Mouse (Mus musculus) gastrocnemius, adult 18-20 months (tissue): Measurements from ENCODE around the gene Prpf31. TPM values are rescaled to one million over a fixed set of nuclear protein-coding genes. Genes with fewer than 3 reads are reported as not detected.
A peak's percentile ranks its signal among the peaks of the same experiment; 100 is the strongest.
"Not testable (repeated sequence)": the region's sequence is repeated elsewhere in the genome, so short reads cannot be mapped to it uniquely, and the experiment has no call there.

ENCODE experiments used
- DNase-seq: peaks from one replicate; pipeline ENCODE4 v3.0.0; 2021; ENCODE audit warnings: low spot score
- long read RNA-seq, 2 experiments: library from polyadenylated mRNA; stranded (forward); transcript quantifications; one replicate each; pipeline ENCODE4 v2.0.0; 2021
- total RNA-seq, 2 experiments: library from RNA; stranded (reverse); gene quantifications; 2 replicates each; pipeline ENCODE4 v1.2.3; 2021

Gene Prpf31
- total RNA-seq, result 10 to 100 TPM; 21.9 to 22.1 TPM
- long read RNA-seq, experiment 1, transcript Prpf31-205 (3 exons, 827 nt), result minor isoform, 6 of 38 reads
- long read RNA-seq, experiment 1, transcript Prpf31-201 (14 exons, 3,144 nt), result major isoform, 25 of 38 reads
- long read RNA-seq, experiment 1, partial matches to known transcripts, result 5 of 38 reads
- long read RNA-seq, experiment 1, other reads (novel, unspliced or antisense), result 2 of 38 reads
- long read RNA-seq, experiment 2, transcript Prpf31-201 (14 exons, 3,144 nt), result major isoform, 22 of 28 reads
- long read RNA-seq, experiment 2, partial matches to known transcripts, result 5 of 28 reads
- long read RNA-seq, experiment 2, other reads (novel, unspliced or antisense), result 0 of 28 reads

DNA sequence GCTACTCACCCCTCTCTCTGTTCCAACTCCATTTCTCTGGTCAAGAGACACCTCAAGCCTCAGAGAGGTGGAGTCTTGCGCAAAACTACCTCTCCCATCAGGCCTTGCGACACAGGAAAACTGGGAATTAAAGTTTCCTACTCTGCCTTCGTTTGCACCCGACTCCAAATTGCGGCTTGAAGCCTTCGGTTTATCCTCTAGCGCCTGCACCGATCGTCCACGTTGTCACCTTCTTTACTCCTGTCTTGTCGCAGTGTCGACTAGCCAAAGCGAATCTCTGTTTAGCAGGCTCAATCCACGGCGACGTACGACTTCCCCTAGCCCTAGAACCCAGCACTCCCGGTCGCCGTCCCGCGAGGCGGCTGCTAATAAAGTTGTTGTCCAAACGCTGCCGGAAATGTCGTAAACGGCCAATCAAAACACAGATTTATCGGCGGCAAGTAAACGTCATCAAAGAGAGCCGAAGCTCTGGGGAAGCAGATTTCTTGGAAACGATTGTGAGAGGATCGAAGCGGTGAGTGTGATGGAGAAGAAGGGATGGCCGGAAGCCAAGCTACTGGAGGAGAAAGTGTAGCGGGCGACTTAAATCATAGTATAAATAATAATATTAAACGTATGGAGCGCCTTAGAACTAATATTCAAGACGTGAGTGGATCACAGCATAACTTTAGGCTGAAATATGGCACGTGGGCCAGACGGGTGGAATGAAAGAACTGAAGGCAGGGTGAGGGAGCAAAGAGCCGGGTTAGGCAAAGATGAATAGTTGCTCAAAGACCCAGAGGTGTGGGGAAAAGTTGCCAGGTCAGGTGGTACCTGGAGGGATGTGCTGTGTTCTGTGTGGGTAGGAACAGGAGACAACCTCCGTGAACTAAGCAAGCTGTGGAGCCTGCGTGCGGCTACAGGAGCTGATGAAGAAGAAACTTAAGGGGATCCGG, at the start of gene Prpf31, which contains the start of gene Tfpt:
Gene Prpf31 (plus strand): TSS at position 443 of the 935 bp plus-strand sequence.
Gene Tfpt (minus strand): TSS at position 387 of the 935 bp plus-strand sequence.
- peak; percentile 95 for DNase-seq

DNA sequence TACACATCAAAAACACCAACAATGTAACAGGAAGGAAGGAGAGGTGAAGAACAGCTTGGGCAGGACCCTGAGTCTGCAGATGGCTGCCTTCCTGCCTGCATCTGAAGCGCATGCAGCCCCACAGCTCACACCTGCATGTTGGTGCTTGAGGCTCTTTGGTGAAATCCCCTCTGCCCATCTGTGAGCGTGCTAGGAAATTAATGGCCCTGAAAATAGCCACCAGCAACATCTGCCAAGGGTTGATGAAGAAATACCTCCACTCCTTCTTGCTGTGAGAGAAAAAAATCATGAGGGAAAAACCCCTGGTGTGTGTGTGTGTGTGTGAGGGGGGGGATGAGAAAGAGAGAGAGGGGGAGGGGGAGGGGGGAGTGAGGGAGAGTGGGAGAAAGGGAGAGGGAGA, 49.8 kb upstream of the Prpf31 start:
- DNase-seq, result no peak

DNA sequence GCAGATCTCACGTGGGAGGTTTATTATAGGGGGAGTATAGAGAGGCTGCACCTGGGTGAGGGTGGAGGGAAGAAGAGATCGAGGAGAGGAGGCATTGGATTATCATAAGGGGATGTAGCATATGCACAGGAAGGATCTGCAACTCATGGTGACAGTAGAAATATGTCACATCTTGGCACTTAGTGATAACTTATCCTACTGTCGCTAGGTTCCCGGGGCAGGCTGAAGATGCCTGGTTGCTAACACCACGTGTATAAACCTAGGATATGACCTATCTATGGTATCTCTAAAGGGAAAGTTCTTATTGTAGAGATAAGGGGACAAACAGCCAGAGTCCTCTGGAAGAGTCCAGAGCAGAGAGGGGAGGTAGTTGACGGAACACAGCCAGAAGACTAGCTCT, 44.0 kb upstream of the Prpf31 start:
- no peak for DNase-seq

DNA sequence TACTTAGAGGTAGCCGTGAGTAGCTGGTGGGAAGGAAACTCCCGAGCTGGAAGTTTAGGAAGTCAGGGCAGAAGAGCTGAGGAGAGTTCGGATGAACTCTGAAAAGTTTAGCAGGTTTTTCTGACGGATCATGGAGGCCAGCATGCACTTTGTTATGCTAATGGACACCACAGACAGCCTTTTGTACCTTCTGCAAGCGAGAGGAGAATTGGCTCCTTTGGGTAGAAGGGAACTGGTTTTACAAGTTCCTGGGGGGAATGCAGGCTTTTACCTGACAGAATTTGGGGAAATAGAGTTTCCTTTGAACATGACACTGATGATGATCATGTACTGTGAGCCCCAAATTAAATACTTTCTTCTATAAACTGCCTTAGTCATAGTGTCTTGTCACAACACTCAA, 43.5 kb upstream of the Prpf31 start:
- no peak for DNase-seq

DNA sequence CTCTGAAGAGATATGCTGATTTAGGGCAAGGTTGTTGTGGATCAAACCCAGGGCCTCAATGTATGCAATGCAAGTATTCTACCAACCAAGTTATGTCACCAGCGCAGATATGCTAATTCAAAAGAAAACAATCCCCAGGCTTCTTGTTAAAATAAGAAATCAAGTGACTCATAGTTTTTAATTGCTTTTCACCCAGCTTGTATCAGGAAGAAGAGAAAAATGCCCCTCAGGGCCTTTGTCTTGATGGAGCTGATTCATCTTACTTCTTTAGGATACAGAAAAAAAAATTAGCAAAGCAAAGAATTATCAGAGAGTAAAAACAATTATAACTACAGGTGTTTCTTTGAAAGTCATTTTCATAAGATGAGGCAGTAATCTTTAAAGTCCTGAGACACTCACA, 42.5 kb upstream of the Prpf31 start:
- DNase-seq, result no peak

DNA sequence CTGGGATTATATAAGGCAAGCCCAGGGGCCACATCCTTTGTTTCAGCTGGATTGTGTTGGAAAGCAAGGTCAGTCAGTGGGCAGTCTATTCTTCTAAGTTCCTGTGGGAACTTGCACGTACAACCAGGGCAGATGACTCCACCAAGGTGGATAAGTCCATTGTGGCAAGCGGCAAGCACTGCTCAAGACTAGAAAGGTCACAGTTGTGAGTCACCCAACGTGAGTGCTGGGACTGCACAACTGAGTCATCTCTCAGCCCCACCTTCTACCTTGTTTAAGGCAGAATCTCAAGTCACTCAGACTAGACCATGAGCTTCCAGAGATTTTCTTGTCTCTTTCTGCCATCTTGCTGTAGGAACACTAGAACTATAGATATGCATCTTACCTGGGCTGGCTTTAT, 39.2 kb upstream of the Prpf31 start:
- DNase-seq, result no peak

DNA sequence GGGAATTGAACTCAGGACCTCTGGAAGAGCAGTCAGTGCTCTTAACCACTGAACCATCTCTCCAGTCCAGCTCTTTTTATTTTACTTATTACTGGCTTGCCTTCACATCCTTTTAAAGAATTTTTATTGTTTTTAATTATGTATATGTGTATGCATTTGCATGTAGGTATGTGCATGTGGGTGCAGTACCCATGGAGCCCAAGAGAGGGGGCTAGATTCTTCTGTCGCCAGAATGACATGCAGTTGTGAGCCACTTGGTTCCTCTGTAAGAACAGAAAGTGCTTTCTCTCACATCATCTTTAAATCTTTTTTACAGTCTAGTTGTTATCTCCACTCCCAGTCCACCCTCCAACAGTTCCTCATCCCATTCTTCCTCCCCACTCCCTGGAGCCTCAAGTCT, 38.3 kb upstream of the Prpf31 start:
- no peak for DNase-seq

DNA sequence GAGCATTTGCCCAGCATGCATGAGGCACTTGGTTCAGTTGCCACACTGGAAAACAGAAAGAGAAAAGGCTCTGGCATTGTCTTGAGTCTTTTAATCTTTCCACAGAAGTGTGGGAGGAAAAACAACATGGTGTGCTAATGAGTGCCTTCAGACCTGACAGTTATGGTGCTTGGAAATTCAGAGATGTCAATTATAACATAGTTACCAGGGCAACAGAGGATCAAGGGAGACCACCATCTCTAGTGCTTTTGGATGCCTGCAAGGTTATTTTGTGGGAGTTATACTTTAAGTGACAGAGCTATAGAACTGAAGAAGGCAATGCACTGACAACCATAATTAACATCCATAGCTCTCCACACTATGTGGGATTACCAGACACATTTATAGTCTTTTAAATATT, 35.9 kb upstream of the Prpf31 start:
- DNase-seq, result no peak

DNA sequence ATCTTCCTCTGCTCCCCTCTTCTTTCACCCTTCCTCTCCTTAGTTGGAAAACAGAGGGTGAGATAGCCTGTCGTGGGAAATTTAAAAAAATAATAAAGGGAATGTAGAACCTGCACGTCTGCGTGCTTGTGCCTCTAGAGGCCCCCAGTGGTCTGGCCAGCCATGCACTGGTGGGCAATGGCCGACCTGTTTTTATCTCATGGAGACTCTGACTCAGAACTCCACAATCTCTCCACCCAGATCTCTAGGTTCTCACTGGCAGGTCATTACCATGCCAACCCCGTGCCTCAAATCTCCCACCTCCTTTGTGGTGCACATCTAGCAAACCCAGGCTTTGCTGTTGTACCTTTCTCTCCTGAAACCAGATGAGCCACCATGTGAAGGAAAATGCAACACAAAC, 35.1 kb upstream of the Prpf31 start:
- no peak for DNase-seq

DNA sequence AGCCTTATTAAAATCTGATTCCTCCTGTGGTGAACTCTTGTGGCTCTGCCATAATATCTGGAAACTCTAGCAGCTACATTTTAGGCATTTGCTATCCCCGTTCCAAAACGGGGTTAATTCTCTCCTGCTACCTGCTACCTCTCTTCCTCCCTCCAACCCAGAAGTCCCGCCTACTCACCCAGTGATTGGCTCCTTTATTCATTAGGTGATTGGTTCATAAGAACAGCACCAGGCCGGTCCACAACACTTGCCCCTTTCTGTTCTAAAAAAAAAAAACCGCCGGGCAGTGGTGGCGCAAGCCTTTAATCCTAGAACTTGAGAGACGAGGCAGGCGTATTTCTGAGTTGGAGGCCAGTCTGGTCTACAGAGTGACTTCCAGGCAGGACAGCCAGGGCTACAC, 34.6 kb upstream of the Prpf31 start:
- DNase-seq, result no peak

DNA sequence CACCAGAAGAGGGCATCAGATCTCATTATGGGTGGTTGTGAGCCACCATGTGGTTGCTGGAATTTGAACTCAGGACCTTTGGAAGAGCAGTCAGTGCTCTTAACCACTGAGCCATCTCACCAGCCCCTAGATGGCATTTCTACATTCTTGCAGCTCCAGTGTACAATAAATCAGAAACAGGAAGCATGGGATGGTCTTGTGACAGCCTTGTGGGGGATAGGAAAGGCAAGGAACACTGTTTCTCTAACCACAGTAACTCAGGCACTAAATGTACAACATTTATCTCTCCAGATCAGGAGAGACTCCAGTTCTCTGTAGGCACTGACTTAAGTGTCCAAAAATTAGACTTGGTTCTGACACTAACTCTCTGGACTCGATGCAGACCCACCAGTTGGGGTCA, 32.0 kb upstream of the Prpf31 start:
- not testable (repeated sequence) for DNase-seq

DNA sequence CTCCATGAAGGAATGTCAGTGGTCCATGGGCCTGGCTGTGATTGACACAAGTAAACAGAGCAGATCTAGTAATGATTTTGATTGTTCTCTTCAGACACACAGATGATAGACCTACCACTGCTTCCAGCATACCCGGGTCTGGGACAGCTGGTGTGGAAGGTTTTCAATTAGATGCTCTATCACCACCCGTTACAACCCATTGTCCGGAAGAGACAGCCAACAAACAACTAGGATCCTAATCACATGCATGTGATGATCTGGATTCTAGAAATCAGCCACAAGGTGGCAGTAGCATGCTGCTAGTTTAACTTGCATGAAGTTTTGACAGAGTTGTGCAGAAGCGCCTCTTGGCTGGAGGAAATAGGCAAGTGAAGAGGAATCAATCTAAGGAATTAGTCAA, 28.7 kb upstream of the Prpf31 start:
- DNase-seq, result peak; percentile 52

DNA sequence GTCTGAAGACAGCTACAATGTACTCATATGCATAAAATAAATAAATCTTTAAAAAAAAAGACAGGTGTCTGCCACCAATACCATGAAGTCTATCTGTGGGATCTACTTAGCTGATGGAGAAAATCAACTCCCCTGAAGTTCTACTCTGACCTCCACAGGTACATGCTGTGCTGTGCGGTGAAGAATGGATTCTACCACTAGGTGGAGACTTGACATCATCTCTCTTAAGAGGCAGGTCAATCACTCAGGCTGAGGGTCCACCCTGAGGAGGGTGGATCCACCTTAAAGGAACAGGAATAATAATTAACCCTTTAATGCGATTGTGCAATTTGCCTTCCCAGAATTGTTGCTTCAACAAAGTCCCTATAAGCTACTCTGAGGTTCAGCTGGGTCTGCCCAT, 23.0 kb upstream of the Prpf31 start:
- no peak for DNase-seq

DNA sequence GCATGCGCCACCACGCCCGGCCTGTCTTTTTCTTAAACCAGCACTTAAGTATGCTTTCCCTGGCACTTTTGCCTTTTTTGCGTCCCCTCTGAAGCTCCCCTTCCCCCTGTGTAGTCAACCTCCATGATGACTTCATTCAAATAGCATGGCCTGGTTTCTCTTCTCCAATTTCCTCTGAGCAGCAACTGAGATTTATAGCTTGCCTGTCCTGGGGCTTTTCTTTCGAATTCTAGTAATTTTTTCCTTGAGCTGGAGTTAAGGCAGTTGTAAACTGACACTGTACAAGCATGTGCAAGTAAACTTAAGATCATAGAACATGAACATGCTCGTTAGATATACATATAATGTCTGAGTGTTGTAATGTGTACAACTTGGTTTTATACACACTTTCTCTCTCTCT, 22.4 kb upstream of the Prpf31 start:
- no peak for DNase-seq

DNA sequence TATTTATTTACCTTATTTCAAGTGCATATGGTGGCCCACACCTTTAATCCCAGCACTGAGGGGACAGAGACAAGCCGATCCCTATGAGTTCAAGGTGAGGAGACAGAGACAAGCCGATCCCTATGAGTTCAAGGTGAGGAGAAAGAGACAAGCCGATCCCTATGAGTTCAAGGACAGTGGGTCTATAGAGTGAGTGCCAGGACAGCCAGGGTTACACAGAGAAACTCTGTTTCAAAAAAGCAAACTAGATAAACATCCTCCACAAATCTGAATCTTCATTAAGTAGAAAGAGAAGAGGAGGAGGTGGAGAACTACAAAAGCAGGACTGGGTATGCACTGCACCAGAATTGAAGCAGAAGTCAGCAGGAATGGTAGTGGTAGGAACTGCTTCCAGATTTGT, 21.1 kb upstream of the Prpf31 start:
- DNase-seq, result no peak

DNA sequence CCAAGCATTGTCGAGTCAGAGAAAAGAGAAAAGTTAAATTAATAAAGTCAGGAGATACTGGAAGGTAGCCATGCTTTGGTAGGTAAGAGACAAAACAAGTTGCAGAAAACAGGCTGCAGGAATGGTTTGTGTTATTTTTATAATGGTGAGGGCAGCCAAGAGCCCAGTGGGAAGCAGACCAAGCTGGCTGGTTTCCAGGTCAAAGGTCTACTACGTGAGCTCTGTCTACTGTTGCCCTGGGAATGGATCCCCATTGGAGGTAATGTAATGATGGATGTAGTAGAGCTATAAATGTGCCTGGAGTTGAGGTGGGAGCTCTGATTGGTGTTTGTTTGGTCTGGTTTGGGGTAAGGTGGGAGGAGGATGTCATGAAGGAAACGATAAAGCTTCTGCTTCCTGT, 20.7 kb upstream of the Prpf31 start:
- DNase-seq, result peak; percentile 50

DNA sequence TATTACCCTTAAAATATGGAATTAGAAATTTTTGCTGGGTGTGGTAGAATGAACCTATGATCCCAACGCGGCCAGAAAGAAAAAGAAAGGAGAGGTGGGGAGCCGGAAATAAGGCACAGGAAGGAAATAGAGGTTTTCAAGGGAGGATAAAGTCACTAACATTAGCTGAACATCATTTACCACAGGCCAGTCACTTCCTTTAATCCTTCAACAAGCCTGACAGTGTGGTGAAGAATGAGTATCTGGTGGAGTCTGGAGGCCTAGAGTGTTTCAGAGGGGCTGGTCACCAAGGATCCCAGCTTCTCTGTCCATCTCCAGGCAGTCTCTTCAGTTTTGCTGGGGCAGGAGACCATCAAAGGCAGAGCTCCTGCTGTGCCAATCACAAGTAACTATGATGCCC, 19.3 kb upstream of the Prpf31 start:
- no peak for DNase-seq

DNA sequence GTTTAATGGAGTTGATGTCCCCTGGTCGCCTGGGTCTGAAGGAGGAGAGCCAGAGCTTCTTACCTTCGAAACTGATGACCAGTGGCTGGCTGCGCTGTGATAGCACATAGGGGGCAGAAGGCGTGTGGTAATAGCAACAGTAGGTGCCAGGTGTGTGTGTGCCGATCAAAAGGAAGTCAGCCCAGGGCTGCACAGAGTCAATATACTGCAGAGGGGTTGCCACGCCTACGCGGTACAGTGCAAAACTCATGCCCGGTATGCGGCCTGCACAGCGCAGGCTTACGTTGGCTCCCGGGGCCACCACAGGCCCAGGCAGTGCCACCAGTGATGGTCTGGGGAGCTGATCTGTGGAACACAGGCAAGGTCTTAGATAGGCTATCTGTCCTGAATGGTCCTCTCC, 18.8 kb upstream of the Prpf31 start:
- DNase-seq, result no peak

DNA sequence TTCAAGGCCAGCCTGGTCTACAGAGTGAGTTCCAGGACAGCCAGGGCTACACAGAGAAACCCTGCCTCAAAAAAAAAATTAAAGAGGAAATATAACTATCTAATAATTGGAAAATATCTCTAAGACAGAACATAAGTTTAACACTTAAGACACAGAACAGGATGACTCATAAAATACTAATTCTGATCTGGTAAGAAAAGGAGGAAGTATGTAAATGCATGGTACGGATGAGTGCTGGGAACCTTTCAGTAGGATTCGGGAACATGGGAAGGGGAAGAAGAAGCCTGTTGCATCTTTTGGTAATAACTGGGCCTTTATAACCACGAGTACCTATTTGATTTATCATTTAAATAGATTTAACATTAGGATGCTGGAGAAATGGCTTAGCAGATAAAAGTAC, 15.8 kb upstream of the Prpf31 start:
- no peak for DNase-seq

DNA sequence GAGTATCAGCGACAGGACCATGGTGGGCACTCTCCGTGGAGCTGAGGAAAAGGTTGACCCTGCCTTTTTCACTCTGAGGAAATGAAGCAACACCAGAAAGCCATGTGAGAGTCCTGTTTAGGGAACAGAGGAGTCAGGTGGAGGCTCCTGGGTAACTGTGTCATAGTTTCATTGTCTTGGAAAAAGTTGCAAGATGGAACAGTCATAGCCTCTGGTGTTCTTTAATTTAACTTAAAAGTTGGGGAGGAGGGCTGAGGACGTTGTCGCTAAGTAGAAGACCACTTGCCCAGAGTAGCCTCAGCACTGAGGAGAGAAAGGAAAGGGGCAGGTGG, 13.8 kb upstream of the Prpf31 start, which contains the start of gene Oscar:
Gene Oscar (minus strand): TSS at position 101 of the 332 bp plus-strand sequence.
- no peak for DNase-seq

DNA sequence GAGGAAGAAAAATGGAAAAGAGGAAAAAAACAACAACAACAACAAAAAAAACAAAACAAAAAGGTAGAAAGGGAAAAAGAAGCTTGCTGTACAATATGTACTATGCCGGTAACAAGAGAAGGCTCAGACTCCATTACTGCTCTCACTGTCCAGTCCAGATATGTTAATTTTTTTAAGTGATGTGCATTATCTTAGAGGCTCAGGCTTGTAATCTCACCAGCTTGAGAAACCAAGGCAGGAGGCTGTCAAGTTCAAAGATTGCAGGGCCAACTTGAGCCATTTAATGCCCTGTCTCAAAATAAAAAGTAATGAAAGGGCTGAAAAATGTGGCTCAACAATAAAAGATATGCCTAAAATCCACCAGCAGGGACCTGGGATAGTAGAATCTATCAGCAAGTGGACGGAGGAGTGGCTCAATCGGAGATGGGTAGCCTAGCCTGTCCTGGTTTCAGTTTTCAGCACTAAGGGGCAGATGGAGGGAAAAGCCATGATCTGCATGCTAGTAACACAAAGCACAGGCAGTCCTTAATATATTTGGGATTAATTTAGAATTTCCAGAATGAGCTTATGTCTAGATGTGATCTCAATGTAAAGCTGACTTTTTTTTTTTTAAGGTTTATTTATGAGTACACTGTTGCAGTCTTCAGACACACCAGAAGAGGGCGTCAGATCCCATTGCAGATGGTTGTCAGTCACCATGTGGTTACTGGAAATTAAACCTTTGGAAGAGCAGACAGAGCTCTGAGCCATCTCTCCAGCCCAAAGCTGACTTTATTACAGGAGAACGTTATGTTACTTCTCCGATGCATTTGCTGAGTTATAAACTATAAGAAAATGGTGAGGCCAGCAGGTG, 13.2 kb upstream of the Prpf31 start:
- DNase-seq, result peak; percentile 15
